Mouse (Mus musculus): ENCODE results near the gene Eif4b.

The Eif4b gene

GRCm38 (mm10) chr15:102116753-102117415 is 43.3 kb downstream of the Eif4b start:
- no peak for DNase-seq (ENCODE audit: low read depth)

GRCm38 (mm10) chr15:102117461-102118443 is 44.2 kb downstream of the Eif4b start:
- DNase-seq (ENCODE audit: low read depth) = no peak

GRCm38 (mm10) chr15:102118591-102118990 is 45.0 kb downstream of the Eif4b start:
- DNase-seq (ENCODE audit: low read depth) = no peak

- DNase-seq (ENCODE audit: low read depth) = no peak
Measured at GRCm38 (mm10) chr15:102119121-102119830, 45.7 kb downstream of the Eif4b start.

GRCm38 (mm10) chr15:102119831-102120170 is 46.2 kb downstream of the Eif4b start:
- DNase-seq (ENCODE audit: low read depth) = no peak

GRCm38 (mm10) chr15:102120530-102120929 is 47.0 kb downstream of the Eif4b start:
- no peak for DNase-seq (ENCODE audit: low read depth)

GRCm38 (mm10) chr15:102126303-102126702 is 52.7 kb downstream of the Eif4b start:
- DNase-seq (ENCODE audit: low read depth) = no peak

GRCm38 (mm10) chr15:102133314-102133713 is 59.7 kb downstream of the Eif4b start:
- no peak for DNase-seq (ENCODE audit: low read depth)

- no peak for DNase-seq (ENCODE audit: low read depth)
Measured at GRCm38 (mm10) chr15:102134709-102135108, 61.1 kb downstream of the Eif4b start.

- no peak for DNase-seq (ENCODE audit: low read depth)
Measured at GRCm38 (mm10) chr15:102135522-102136128, 62.1 kb downstream of the Eif4b start.

GRCm38 (mm10) chr15:102136129-102136758 is 62.7 kb downstream of the Eif4b start, which contains the start of gene Spryd3:
TSS of gene Spryd3 (minus strand) at chr15:102136234.
- peak; percentile 99 for DNase-seq (ENCODE audit: low read depth)

- DNase-seq (ENCODE audit: low read depth) = no peak
Measured at GRCm38 (mm10) chr15:102141120-102141519, 67.5 kb downstream of the Eif4b start.

- no peak for DNase-seq (ENCODE audit: low read depth)
Measured at GRCm38 (mm10) chr15:102142914-102143912, 69.6 kb downstream of the Eif4b start.

- DNase-seq (ENCODE audit: low read depth) = no peak
Measured at GRCm38 (mm10) chr15:102144274-102144711, 70.7 kb downstream of the Eif4b start, which contains the start of gene Igfbp6. TSS of gene Igfbp6 (plus strand) at chr15:102144362.

- no peak for DNase-seq (ENCODE audit: low read depth)
Measured at GRCm38 (mm10) chr15:102144726-102145125, 71.2 kb downstream of the Eif4b start.

- no peak for DNase-seq (ENCODE audit: low read depth)
Measured at GRCm38 (mm10) chr15:102145330-102145729, 71.8 kb downstream of the Eif4b start.

GRCm38 (mm10) chr15:102146089-102146488 is 72.5 kb downstream of the Eif4b start:
- no peak for DNase-seq (ENCODE audit: low read depth)
